Mouse (Mus musculus): Measurements from ENCODE around the gene Gm5640. TPM values are rescaled to one million over a fixed set of nuclear protein-coding genes. Genes with fewer than 3 reads are reported as not detected.

Gm5640 gene
- polyA plus RNA-seq (2015; fragmentation: Nextera tagmentation; extraction: Ambion mirVana) = 0.13 TPM in 1 of 2 replicates, not detected in the other

GRCm38 (mm10) chrX:74645466-74646323 lies at the start of gene Gm5640:
Gene Gm5640, minus strand, starts transcription at chrX:74645635.

GRCm38 (mm10) chrX:74592379-74592778 lies 53.1 kb downstream of the Gm5640 start, which contains the start of gene Olfr1325:
Gene Olfr1325, plus strand, starts transcription at chrX:74592679.

Other genes with a start within 250 kb of the Gm5640 start
- gene G6pdx, start 216.4 kb downstream of the Gm5640 start, polyA plus RNA-seq (2015; fragmentation: Nextera tagmentation; extraction: Ambion mirVana) = 38.9 and 41.4 TPM in 2 replicates
- gene Gm6880, start 164.2 kb downstream of the Gm5640 start, polyA plus RNA-seq (2015; fragmentation: Nextera tagmentation; extraction: Ambion mirVana) = not detected in 2 replicates
- gene Olfr1326-ps1, start 70.7 kb downstream of the Gm5640 start, polyA plus RNA-seq (2015; fragmentation: Nextera tagmentation; extraction: Ambion mirVana) = not detected in 2 replicates
- not detected in 2 replicates for gene Olfr1325, start 53.0 kb downstream of the Gm5640 start, polyA plus RNA-seq (2015; fragmentation: Nextera tagmentation; extraction: Ambion mirVana)
- not detected in 2 replicates for gene Gm6890, start 95.3 kb upstream of the Gm5640 start, polyA plus RNA-seq (2015; fragmentation: Nextera tagmentation; extraction: Ambion mirVana)
- gene Gm5936, start 191.6 kb upstream of the Gm5640 start, polyA plus RNA-seq (2015; fragmentation: Nextera tagmentation; extraction: Ambion mirVana) = not detected in 2 replicates

All from neural tube, postnatal 0 days (tissue).